Mouse (Mus musculus) lung, embryonic 15.5 days (tissue): ENCODE measurements at regions not wholly inside any gene's neighbourhood (a gene's known extent, or its start where the extent isn't known, plus 50 kb on each side); places are given as distances from the start of the nearest gene placed in this dataset.

ENCODE experiments used
- ATAC-seq: fragments of 200-750 bp; cut with Nextera tagmentation; 2 replicates; pipeline ENCODE4 v1.8.0; 2017; ENCODE audit warnings: moderate number of reproducible peaks, borderline replicate concordance; ENCODE audit not compliant: low FRiP score, low TSS enrichment; ENCODE audit errors: extremely low read depth
- H3K27ac ChIP-seq: fragments of 300-500 bp; sonication (generic); 2 replicates; pipeline ENCODE4 v1.5.1; 2015; ENCODE audit warnings: moderate library complexity, mild to moderate bottlenecking, inconsistent platforms
- H3K27me3 ChIP-seq: fragments of 300-500 bp; sonication (generic); 2 replicates; pipeline ENCODE4 v1.6.1; 2015; ENCODE audit warnings: inconsistent platforms
- H3K36me3 ChIP-seq: fragments of 300-500 bp; sonication (generic); 2 replicates; pipeline ENCODE4 v1.6.1; 2015; ENCODE audit warnings: inconsistent platforms
- H3K4me1 ChIP-seq: fragments of 300-500 bp; sonication (generic); 2 replicates; pipeline ENCODE4 v1.6.1; 2015; ENCODE audit warnings: inconsistent platforms
- H3K4me2 ChIP-seq: fragments of 300-500 bp; sonication (generic); 2 replicates; pipeline ENCODE4 v1.6.1; 2015; ENCODE audit warnings: inconsistent platforms, mild to moderate bottlenecking, moderate library complexity
- H3K4me3 ChIP-seq: fragments of 300-500 bp; sonication (generic); 2 replicates; pipeline ENCODE4 v1.5.1; 2015; ENCODE audit warnings: mild to moderate bottlenecking, inconsistent platforms
- H3K9ac ChIP-seq: fragments of 300-500 bp; sonication (generic); 2 replicates; pipeline ENCODE4 v1.6.1; 2015; ENCODE audit warnings: inconsistent platforms
- H3K9me3 ChIP-seq: fragments of 300-500 bp; sonication (generic); 2 replicates; pipeline ENCODE4 v1.6.1; 2016; ENCODE audit warnings: inconsistent platforms
- WGBS: fragments of 180-500 bp; shearing (Covaris S2); methylation state at CpG from one replicate; pipeline ENCODE4 v1.1.7; 2015; 5-methylcytosine and 5-hydroxymethylcytosine counted together

DNA sequence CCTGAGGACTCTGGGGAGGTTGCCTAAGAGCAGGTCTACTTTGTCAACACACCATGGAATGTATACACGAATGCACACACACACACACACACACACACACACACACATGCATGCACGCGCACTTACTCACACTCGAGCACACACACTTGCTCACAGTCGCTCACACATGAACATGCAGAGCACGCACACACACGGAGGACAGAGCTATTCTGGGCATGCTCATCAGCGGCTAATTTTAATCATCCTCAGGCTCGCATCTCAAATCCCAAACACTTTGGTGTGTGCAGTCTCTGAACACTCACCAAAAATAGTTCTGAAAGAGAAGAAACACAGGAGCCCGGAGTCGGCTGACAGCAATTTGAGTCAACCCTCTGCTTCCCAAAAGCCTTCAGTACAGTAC, 122.0 kb downstream of the 2410131K14Rik start:
- H3K9me3 ChIP-seq = no peaks in the 10 kb centered on the region
- H3K27ac ChIP-seq = no peak overlapping the region
- H3K9ac ChIP-seq = no peak overlapping the region
- H3K4me3 ChIP-seq = no peak overlapping the region
- H3K4me2 ChIP-seq = no peak overlapping the region
- no peaks in the 10 kb centered on the region for H3K27me3 ChIP-seq
- peaks cover 6% of the 10 kb centered on the region; the same call in 1 of the 2 replicates for H3K4me1 ChIP-seq
- H3K36me3 ChIP-seq = no peaks in the 10 kb centered on the region
- WGBS = 80% methylated on average over 11 of the region's 11 CpGs
- no peak for ATAC-seq

DNA sequence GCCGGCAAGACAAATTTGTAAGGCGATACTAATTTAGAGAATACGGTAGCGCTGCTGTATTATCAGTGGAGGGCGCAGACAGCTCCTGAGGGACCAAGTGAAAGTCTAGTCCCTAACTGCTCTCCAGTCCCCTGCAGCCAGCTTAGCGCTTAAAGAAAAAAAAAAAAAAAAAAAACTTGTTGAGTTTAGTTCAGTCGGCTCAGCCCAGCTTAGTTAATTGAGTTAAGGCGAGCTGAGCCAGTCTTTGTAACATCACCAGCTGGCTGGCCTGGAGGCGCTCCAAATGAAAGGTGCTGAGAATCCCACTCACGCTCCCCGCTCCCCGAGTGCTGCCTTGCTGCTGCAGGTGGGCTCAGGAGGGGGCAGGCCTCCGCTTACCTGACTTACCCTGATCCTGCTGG, 128.6 kb downstream of the 2410131K14Rik start:
- H3K36me3 ChIP-seq = no peaks in the 10 kb centered on the region

DNA sequence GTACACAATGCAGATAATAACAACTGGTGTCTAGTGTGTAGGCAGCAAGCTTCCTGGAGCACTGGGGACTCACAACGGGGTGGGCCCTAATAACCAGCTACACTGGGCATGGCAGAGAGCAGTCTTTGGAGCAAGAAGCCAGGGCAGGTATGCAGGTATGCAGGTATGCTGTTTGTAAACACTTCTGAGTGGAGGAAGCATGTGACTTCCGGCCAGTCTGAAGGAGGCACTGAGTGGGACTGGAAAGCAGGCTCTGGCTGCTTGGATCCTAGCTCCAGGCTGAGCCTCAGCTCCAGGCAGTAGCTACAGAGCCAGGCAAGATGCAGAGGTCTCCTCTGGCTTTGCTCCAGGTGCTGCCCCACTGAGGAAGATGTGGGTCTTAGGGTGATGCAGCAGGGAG, 129.9 kb downstream of the 2410131K14Rik start:
- Histone ChIP-seq H3K36me3 (no peaks in the 10 kb centered on the region), H3K27ac (peak overlapping the region; percentile 48; the same call in 1 of the 2 replicates), H3K27me3 (peaks cover 3% of the 10 kb centered on the region; the same call in 1 of the 2 replicates), H3K9ac (no peak overlapping the region), H3K9me3 (no peaks in the 10 kb centered on the region), H3K4me2 (no peak overlapping the region), H3K4me1 (peaks cover 64% of the 10 kb centered on the region), H3K4me3 (no peak overlapping the region)
- ATAC-seq = peak; percentile 45; the same call in 1 of the 2 replicates
- WGBS = 36% methylated on average over 2 of the region's 2 CpGs

More for the DNA sequence above, 128.6 kb downstream of the 2410131K14Rik start:
- peaks cover 3% of the 10 kb centered on the region; the same call in 1 of the 2 replicates for H3K27me3 ChIP-seq
- 12% methylated on average over 13 of the region's 13 CpGs for WGBS
- ATAC-seq = no peak
- no peak overlapping the region; the same call in 1 of the 2 replicates for H3K4me3 ChIP-seq
- H3K27ac ChIP-seq = 0 out of 2 replicates have a peak overlapping the region, but pooled peaks have one; percentile 17
- H3K4me2 ChIP-seq = peak overlapping the region; percentile 48
- no peaks in the 10 kb centered on the region for H3K9me3 ChIP-seq
- no peak overlapping the region for H3K9ac ChIP-seq
- H3K4me1 ChIP-seq = peaks cover 51% of the 10 kb centered on the region

DNA sequence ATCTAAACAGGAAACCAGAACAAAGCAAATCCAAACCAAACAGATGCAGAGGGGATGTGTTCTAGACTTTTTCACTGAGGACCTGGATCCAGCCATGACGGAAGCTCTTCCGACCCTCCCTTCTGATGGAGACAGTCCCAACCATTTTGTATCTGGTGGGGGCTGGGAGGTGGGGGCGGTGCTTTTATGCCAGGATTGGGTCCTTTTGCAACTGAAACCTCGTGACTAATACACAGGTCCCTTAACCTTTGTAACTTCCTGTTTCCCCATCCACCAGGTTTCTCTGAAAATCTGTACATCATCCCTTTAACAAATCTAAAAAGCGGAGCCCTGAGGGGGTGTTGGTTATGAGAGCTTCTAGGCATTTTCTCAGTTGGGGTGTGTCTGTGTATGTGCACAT, 130.9 kb downstream of the 2410131K14Rik start:
- peaks cover 72% of the 10 kb centered on the region for H3K4me1 ChIP-seq
- H3K4me3 ChIP-seq = no peak overlapping the region
- H3K27me3 ChIP-seq = peaks cover 3% of the 10 kb centered on the region; the same call in 1 of the 2 replicates
- no peak overlapping the region for H3K27ac ChIP-seq
- ATAC-seq = no peak
- H3K4me2 ChIP-seq = no peak overlapping the region
- no peaks in the 10 kb centered on the region for H3K9me3 ChIP-seq
- no peaks in the 10 kb centered on the region for H3K36me3 ChIP-seq
- H3K9ac ChIP-seq = no peak overlapping the region
- WGBS = 64% methylated on average over 5 of the region's 5 CpGs

DNA sequence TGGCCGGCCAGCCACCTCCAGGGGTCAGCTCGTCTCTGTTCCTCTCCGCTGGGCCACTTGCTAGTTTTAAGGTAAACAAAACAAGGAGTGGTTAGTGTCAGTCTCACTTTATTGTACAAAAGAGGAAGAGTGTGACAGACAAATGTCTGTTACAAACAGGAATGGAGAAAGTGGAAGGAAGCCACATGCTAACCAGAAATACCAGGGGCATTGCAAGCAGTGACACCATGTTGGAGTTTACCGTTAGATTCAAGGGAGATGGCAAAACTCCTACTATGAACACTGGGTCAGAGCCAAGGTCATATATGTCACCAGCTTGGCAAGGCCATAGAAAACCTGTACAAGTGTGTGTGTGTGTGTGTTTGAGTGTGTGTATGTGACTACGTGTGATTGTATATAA, 131.5 kb downstream of the 2410131K14Rik start:
- no peak overlapping the region for H3K4me2 ChIP-seq
- 30% methylated on average over 5 of the region's 5 CpGs for WGBS
- H3K9me3 ChIP-seq = no peaks in the 10 kb centered on the region
- no peak for ATAC-seq
- no peaks in the 10 kb centered on the region for H3K36me3 ChIP-seq
- H3K27ac ChIP-seq = no peak overlapping the region
- H3K4me3 ChIP-seq = no peak overlapping the region
- H3K27me3 ChIP-seq = peaks cover 3% of the 10 kb centered on the region; the same call in 1 of the 2 replicates
- H3K9ac ChIP-seq = no peak overlapping the region
- H3K4me1 ChIP-seq = peaks cover 76% of the 10 kb centered on the region

DNA sequence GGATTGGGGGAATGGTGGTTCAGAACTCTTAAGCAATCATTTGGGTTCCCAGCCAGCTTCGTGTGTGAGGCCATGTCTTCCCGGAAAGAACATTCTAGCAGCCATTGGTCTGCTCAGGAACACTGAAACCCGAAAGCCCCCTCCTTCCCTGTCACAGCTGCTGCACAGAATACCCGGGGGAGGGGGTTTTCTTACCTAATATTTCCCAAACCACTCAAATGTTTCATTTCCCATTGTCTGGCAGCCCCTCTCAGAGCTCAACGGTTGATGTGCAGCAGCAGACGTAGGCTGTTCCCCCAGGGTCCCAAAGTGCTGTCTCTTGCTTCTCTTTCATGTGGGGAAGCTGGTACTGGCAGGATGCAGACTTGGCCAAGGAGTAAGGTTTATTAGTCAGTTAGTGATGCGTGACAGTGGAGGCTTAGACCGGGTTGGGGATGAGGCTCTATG, 132.4 kb downstream of the 2410131K14Rik start:
- peak overlapping the region; percentile 16 for H3K27ac ChIP-seq
- no peak overlapping the region for H3K9ac ChIP-seq
- peaks cover 81% of the 10 kb centered on the region for H3K4me1 ChIP-seq
- H3K27me3 ChIP-seq = peaks cover 3% of the 10 kb centered on the region; the same call in 1 of the 2 replicates
- no peak overlapping the region for H3K4me3 ChIP-seq
- H3K4me2 ChIP-seq = no peak overlapping the region
- H3K9me3 ChIP-seq = no peaks in the 10 kb centered on the region
- no peaks in the 10 kb centered on the region for H3K36me3 ChIP-seq
- no peak for ATAC-seq
- 48% methylated on average over 8 of the region's 8 CpGs for WGBS

DNA sequence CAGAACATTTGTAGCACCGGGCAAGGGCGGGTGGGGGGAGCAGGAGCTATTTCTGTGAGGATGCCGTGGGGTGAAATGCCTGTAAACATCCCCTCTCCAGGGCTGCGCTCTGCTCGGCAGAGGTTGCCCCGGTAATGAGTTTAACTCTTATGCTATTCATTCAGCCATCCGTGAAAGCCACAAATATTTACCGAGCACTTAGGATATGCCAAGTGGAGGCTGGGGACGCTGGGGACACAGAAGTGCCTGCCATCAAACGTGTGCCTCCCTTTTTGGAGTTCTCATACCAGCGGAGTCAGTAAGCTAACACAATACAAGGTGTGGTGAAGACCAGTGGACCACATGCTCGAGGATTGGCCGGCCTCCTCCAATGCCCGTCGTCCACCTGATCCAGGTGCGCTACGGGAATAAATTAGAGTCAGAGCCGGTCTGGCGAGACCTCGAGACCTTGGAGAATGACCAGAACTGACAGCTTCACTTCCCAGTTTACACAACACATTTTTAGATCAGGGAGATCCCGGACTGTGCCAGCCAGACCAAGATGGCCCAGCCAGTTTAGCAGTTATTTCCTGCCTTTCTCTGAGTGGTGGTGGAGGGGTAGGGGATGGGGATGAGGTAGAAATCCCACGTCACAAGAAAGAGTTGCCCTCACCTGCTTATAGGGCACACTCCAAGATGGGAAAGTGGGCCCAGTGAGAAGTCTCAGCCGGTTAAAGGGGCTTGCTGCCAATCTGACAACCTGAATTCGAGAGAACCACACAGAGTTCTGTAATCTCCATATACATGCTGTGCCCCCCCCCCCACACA, 134.4 kb downstream of the 2410131K14Rik start:
- Histone ChIP-seq H3K9ac (no peak overlapping the region), H3K27ac (peak overlapping the region; percentile 87), H3K4me3 (no peak overlapping the region), H3K27me3 (no peaks in the 10 kb centered on the region), H3K4me2 (peak overlapping the region; percentile 82), H3K36me3 (no peaks in the 10 kb centered on the region), H3K4me1 (peaks cover 64% of the 10 kb centered on the region), H3K9me3 (no peaks in the 10 kb centered on the region)
- ATAC-seq = no peak
- WGBS = 22% methylated on average over 24 of the region's 24 CpGs

DNA sequence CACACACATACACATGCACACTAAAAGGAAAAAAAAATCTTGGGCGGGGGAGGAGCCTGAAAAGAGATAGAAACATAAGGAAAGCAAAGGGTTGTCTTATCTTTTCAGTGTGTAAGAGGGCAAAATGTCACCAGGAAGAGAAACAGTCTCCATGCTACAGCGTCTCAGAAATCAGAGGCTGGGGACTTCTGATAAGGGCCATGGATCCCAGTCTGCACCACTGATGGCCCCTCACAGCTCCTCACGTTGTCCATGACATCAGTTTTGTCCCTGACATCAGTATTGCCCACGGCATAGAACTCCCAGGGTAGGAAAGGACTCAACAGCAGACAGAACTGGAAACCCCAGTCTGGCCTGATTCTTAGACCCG, 135.0 kb downstream of the 2410131K14Rik start:
- 5% methylated on average over 5 of the region's 5 CpGs for WGBS
- ATAC-seq = no peak
- H3K4me1 ChIP-seq = peaks cover 62% of the 10 kb centered on the region
- H3K4me2 ChIP-seq = peak overlapping the region; percentile 82
- H3K9me3 ChIP-seq = no peaks in the 10 kb centered on the region
- peak overlapping the region; percentile 48 for H3K4me3 ChIP-seq
- H3K27ac ChIP-seq = peak overlapping the region; percentile 87
- H3K36me3 ChIP-seq = no peaks in the 10 kb centered on the region
- no peaks in the 10 kb centered on the region for H3K27me3 ChIP-seq
- peak overlapping the region; percentile 37; the same call in 1 of the 2 replicates for H3K9ac ChIP-seq

DNA sequence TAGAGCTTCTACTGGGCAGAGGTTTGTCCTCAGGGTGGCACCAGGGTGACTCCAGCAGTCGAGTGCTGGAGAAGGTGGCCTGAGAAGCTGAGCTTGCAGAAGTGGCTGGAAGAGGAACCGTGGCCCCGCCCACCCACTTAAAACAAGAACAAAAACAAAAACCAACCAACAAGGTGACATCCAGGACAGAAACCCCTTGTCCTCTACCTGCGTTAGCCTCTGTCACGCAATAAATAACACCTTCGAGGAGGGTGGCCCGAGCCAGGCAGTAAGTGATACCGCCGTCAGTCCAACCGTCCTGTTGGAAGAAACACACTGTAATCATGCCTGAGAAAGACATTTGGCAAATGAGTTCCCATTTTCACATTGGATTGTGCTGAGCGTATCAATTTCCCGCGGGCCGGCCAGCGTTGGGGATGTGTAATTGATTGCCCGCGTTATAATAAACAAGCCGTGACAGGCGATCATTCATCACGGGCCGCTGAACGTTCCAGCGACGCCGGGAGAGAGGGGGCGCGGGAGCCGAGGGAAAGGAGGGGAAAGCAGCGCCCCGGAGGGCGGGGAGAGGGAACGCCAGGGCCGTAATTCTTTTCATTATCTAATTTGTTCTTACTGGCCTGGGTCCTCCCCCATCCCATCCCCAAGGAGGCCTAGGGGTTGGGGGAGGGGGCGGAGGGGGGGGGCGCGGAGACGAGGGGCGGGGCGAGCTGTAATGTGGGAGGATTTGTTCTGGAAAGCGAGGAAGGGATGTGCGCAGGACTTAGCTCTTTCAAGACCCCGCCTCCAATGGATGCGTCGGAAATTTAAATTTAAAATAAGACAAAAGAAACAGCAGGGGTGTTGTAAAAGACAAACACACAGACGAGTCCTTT, 135.6 kb downstream of the 2410131K14Rik start:
- under 1% methylated on average over 44 of the region's 45 CpGs for WGBS

DNA sequence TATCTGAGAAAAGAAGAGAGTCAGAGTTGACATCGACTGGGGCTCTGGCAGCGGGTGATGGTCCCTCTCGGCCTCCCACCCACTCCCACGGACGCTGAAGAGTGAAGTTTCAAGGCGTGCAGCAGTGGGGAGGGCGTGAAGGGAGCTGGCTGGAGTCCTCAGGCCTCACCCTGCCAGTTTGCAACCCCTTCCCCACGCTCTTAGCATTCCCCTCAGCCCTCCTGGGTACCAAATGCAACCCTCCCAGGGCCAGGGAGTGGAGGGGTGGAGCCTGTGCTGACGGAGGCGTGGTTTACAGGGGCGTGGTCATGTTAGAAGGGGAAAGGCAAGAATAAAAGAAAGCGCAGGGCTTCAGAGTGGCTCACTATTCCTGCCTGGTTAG, 136.3 kb downstream of the 2410131K14Rik start:
- peak overlapping the region; percentile 37 for H3K9ac ChIP-seq
- peaks cover 61% of the 10 kb centered on the region for H3K4me1 ChIP-seq
- H3K4me2 ChIP-seq = peak overlapping the region; percentile 82
- H3K27ac ChIP-seq = peak overlapping the region; percentile 87
- ATAC-seq = peak; percentile 57
- no peaks in the 10 kb centered on the region for H3K27me3 ChIP-seq
- no peaks in the 10 kb centered on the region for H3K9me3 ChIP-seq
- no peaks in the 10 kb centered on the region for H3K36me3 ChIP-seq
- H3K4me3 ChIP-seq = peak overlapping the region; percentile 48
- WGBS = under 1% methylated on average over 12 of the region's 12 CpGs

More for the DNA sequence above, 135.6 kb downstream of the 2410131K14Rik start:
- Histone ChIP-seq H3K4me2 (peak overlapping the region; percentile 82), H3K9me3 (no peaks in the 10 kb centered on the region), H3K27me3 (no peaks in the 10 kb centered on the region), H3K27ac (peak overlapping the region; percentile 87), H3K9ac (peak overlapping the region; percentile 37), H3K4me1 (peaks cover 62% of the 10 kb centered on the region), H3K4me3 (peak overlapping the region; percentile 48), H3K36me3 (no peaks in the 10 kb centered on the region)
- peak; percentile 77 for ATAC-seq

DNA sequence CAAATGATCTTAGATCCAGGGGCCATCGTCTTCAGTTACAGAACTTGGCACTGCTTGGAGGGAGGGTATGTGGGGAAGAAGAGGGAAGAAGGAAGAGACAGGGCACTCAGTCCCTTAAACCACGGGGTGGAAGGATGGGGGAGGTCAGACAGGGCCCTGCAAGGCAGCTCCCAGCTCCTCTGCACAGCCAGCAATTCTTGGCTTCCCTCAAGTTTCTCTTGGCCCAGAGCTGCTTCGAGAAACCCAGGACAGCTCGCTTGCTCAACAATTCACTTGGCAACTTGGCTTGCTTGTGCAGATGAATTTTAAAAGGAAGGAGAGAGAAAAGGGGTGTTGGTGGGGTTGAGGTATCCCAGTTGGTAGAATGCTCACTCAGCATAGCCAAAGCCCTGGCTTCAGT, 141.1 kb downstream of the 2410131K14Rik start:
- ATAC-seq = peak; percentile 74
- Histone ChIP-seq H3K36me3 (no peaks in the 10 kb centered on the region), H3K4me2 (no peak overlapping the region), H3K4me1 (peaks cover 28% of the 10 kb centered on the region; the same call in 1 of the 2 replicates), H3K9me3 (no peaks in the 10 kb centered on the region; the same call in 1 of the 2 replicates), H3K27me3 (no peaks in the 10 kb centered on the region), H3K27ac (peak overlapping the region; percentile 86), H3K9ac (no peak overlapping the region), H3K4me3 (no peak overlapping the region)
- 46% methylated on average over 4 of the region's 4 CpGs for WGBS
